Mouse (Mus musculus) left cerebral cortex, adult 8-10 months (tissue): ENCODE results near the gene Htra1. TPM values are rescaled to one million over a fixed set of nuclear protein-coding genes. Genes with fewer than 3 reads are reported as not detected.

Experiments
- DNase-seq, 2 experiments: peaks; one replicate each; pipeline ENCODE4 v3.0.0; 2022; ENCODE audit warnings: low spot score in 2 of 2
- total RNA-seq, 4 experiments: library from RNA; stranded (reverse); gene quantifications; 2 replicates each; pipeline ENCODE4 v1.2.4; 2022

Gene Htra1
- total RNA-seq, 4 experiments from 2014 or later: 156 to 180 (median 161) TPM

DNA sequence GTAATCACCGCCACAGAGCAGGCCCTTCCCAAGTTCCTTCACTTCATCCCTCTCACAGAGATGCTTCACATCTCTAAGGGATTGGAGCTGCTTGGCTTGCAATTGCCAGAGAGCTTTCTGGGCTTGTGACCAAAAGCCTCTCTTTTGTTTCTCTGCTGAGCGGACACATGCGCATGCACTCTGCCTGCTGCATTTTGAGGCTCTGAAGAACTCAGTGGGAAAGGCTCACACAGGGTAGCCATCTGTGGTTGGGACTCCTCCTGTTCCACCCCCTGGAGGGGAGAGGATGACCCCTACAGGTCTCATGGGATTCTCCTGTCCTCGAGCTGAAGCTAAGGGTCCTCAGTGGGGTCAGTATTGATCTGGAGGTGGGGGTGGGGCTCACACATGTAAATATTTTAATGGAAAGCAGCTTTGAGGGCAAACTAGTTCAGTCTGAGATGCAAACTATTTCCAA is 30.0 kb downstream of the Htra1 start:
- peak in 1 of 2 experiments; percentile 55 for DNase-seq

DNA sequence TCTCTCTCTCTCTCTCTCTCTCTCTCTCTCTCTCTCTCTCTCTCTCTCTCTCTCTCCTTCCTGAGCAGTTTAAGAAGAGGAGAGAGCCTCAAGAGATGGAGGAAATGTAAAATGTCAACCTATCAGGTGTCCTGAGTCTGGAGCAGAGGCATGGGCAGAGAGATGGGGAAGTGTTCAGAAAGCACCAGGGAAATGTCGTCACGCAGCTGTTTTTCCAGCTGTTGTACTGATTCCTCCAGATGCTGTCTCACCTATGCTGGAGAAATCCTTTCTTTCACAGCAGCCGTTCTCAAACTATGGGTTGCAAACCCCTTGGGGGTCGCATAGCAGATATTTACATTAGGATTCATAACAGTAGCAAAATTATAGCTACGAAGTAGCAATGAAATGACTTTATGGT is 30.5 kb downstream of the Htra1 start:
- no peak for DNase-seq

DNA sequence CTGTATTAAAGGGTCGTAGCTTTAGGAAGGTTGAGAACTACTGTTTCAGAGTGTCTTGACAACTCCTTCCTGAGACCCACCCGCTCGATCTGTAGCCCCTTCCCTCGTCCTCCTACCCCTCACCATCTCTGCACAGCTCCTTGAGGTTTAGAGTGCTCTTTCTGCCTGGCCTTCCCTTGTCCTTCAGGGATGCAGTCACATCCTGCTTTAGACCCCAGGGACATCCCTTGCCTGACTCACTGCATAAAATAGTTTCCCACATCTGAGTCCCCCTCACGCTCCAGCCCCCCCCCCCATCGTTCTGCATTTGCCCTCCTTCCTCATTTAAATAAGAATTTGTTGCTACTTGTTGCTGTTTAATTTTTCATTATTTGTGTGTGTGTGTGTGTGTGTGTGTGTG is 31.0 kb downstream of the Htra1 start:
- no peak for DNase-seq

DNA sequence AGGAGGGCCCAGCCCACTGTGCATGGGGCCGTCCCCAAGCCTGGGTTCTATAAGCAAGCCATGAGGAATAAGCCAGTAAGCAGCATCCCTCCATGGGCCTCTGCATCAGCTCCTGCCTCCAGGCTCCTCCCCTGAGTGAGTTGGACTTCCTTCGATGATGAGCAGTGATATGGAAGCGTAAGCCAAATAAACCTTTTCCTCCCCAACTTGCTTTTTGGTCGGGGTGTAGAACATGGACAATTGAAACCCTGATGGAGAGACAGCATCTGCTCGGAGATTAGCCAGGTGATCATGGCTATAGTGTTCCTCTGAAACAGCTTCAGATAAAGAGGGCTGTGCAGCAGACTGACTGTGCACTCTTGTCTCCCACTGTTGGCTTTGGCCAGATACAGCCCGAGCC is 32.0 kb downstream of the Htra1 start:
- no peak for DNase-seq

DNA sequence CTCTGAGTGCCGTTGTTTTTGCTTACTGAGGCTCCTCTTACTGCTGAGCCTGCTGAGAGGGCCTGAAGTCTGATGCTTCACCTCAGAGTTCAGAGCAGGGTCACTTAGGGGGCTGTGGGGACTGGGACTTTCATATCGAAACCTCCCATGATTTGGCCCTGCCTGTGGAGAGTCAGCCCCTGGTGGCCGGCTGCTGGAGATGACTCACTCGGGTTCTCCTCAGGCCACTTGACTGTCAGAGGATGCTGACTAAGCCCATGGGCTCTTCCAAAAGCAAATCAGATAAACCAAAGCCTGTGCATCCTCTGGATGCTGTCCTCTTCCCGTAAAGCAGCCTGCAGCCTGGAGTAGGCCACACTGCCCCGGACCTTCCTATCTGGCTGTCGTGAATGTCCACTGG is 32.6 kb downstream of the Htra1 start:
- DNase-seq: no peak

DNA sequence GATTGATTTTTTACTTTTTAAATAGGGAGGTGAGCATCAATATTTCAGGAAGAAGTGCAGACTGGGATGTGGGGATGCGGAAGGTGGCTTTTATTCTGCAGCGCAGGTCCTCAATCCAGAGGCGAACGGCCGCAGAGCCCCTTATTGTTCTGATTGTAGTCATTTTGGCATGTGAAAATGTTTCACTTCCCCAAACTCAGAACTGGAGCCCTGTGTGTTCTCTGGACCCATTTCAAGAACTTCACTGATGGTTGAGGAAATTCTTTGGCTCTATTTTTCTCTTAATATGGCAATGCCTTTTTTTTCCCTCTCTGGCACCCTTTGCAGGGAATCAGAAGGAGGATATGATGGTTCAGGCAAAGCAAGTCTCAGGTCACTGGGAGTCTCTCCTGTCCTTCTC is 33.2 kb downstream of the Htra1 start:
- no peak for DNase-seq

DNA sequence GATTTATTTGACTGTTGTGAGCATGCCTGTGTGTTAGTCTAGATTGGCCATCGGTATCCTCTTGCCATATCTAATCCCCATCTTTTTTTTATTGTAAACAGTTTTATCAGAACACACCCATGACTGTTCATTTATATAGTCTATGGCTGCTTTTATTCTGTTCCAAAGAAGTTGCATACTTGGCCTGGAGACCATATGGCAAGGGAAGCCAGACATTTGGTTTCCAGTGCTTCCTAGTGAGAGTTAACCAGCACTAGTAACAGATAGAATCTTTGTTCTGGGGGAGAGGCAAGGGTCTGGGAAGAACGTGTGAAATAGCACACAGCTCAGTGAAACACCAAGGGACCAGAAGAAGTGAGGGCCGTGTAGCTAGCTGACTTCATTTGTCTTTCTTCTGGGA is 33.6 kb downstream of the Htra1 start:
- no peak for DNase-seq

DNA sequence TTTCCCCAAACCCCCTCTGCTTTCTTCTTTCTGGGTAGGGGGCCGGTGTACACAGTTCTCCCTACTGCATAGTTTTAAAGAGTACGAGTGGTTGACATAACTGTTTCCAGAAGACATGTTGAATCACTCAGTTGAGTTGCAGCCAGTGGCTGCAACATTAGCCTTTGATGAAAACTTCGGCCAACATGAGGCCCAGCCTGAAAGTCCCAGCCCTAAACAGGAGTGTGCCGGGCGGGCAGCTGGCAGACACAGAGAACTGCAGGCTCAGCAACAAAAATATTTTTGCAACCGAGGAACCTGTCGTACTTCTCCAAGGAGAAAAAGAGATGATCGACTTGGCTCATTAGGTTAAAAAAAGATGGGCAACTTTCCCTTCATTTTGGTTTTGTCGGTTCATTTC is 36.9 kb downstream of the Htra1 start:
- DNase-seq: no peak

DNA sequence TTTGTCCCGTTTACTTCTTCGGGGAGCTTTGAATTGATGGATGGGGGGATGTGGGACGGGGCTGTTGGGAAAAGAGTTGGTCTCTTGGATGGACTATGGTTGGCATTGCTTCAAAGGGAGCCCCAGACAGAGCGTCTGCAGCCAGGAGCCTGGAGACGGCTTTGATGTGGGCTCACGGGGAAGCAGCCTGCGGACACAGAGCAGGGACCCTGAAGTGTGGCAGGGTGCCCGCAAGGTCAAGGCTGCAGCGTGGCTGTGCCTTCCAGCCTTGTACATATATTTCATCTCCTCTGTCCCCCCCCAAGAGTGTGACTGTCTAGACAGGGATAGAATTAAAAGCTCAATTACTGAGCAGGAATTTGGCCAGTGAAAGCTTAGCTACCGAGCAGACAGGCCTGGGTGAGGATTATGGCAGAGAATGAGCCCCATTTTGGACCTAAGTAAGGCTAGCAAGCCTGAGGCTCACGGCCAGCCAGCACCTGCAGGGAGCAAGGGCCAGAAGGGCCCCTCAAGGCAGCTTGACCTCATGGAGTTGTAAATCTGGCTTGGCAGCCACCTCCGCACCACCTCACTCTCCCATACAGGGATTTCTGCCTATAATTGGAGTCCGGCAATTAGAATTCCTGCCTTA is 40.5 kb downstream of the Htra1 start:
- no peak for DNase-seq

DNA sequence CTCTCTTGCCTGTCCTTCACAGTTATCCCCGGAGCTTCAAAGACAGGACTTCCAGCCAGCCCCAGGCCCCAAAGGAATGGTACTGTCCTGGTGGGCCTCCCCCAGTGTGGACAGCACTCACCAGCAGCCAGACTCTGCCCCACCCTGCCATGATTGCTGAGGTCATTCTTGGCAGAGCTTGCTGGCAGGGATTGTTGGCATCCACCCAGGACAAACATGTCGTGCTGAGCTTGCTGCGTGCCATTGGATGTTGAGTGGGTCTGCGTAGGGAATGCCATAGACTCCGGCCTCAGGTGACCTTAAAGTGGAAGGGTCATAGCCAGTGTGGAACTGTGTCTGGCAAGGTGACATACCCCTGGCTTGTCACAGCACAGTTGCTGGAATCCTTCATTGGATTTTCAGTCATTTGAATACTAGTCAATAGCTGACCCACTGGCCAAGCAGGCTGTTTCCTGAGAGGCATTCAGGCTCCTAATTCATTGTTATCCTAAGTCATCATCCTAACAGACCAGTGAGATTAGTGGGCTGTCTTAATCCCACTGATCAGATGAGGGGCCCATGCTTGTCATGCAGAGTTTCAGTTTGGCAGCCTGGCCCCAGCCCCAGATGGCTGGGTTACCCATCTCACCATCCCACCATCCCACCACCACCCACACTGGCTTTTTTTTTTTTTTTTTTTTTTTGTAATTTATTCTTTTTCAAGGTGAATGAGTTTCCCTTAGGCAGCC is 42.0 kb downstream of the Htra1 start:
- DNase-seq: peak; percentile 52 to 68

DNA sequence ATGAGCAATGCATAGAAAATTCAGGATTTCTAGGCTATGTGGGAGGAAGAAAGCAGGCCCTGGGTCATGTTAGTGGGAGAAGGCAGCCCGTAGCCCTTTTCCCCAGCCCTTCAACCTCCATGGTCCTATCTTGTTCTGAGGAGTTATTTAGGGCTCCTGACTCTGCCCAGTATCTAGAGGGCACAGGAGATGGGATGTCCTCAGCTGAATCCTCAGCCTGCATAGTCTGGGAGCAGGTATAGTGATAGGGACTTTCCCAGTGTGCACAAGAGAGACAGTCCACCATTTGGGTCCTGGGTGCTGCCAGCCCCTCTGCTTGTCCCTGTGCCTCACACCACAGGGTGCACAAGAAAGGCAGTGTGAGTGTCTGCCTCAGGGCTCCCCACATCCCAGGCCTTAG is 42.6 kb downstream of the Htra1 start:
- no peak for DNase-seq

DNA sequence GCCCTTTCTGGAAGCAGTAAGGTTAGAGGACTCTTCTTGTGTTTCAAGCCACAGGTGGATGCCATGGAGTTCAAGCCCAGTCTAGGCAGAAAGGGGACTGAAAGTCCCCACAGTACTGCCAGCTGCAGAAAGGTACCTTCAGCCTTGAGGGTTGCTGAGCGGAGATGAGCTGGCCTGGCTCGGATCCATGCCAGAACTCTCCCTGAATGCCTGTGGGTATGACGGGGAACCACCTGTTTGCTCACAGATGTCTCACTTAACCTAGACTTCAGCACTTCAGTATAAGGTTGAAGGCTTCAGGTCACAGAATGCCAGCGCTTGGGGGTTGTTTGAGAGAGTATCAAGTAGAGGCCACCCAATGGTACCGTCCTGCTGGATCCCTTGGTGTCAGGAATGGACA is 44.2 kb downstream of the Htra1 start:
- no peak for DNase-seq

DNA sequence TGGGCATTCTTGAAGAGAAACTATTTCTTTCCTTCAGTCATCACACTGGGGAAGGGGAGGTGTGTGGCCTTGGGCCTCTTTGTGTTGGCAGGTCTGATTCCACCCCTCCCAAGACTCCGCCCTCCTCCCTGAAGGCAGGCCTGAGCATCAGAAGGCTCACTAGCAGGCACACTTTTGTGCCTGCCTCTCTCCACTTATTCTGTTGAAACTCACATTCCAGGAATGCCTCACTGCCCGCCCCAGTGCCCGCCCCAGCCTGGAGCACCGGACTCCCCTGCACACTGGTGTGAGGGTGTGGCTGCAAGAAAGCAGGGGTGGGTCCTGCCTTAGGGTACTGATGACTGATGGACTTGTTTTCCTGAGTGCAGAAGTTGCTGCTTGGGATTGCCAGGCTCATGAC is 46.5 kb downstream of the Htra1 start:
- DNase-seq: no peak

DNA sequence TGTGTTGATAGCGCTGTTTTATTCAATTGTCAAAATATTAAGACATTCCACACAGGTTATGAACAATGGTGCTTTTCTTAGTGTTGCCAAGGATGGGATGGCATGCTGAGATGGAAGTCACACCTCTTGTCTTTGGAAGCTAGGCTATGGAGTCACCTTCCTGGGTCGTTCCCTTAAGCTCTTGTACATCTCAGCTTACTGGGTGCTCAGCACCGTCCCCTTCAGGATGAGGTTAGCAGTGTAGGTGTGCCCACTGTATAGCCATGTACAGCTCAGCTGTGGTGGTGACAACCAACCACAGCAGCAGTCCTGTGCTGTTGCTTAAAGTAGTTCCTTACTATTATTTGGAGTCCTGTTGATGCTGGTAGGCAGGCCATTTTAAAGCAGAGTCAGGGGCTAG is 47.0 kb downstream of the Htra1 start:
- DNase-seq: no peak

DNA sequence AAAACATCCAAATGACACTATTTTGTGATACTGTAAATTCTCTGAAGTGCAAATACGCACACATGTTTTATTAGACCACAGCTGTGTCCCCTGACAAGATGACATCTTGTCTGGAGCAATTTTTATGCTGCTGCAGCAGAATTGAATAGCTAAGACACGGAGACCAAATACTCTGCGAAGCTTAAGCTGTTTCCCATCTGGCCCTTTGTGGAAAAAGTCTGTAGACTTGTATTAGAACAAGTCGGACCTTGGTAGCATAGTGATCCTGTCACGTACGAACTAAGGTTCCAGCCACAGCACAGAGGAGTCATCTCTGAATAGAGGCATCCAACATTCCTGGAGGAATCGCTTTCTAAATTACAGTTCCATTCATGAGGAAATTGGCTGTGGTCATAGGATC is 48.4 kb downstream of the Htra1 start:
- DNase-seq: no peak

DNA sequence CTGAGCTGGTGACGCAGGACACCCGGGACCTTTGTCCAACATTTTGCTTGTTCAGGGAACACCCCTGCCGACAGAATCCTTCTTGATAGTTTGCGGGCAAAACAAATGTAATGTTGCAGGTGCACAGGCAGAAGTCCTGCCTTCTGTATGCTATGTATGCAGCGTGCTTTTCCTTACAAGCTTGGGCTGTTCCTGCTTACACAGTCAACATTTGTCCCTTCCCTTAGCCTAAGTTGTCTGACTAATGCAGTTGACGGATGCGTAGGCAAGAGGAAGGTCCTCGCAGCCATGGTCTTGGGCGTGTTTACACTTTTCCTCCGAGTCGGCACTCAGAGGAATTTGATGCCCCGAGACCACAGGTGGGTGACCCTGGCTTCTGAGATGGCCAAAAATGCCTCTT is 49.3 kb downstream of the Htra1 start:
- DNase-seq: no peak

DNA sequence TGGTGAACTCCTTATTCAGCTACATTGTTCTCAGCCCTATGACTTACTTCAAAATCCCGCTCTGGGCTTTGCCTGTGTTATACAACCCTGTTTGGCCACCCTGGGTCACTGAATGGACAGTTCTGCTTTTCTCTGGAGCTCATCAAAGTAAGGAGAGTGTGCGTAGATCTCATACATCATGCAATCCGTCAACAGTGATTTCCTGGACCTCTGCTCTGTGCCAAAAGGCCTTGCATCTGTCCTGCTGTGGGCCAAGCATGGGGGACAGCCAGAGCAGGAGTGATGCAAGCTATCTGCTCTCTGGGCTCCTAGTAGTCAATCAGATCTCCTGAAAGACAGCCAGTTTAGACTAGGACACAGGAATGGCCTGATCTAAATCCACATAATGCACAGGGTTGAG is 49.8 kb downstream of the Htra1 start:
- no peak for DNase-seq

DNA sequence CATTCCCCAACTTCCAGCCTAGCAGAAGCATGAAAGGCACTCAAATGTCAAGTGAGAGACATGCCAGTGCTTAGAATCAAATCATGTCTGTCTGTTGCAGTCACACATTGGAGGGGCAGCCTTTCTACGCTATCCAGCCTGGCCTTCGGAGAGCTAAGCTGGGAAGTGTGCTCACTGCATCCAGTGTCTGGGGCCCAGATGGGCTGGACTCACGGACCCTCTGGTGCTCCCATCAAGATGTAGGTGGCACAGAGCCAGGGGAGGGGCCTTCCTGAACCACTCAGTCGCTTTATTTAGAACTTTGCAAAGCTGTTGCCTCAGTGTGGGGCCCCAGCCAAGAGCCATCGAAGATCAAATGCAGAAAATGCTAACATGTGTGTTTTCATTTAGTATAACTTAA is 52.2 kb downstream of the Htra1 start:
- no peak for DNase-seq

DNA sequence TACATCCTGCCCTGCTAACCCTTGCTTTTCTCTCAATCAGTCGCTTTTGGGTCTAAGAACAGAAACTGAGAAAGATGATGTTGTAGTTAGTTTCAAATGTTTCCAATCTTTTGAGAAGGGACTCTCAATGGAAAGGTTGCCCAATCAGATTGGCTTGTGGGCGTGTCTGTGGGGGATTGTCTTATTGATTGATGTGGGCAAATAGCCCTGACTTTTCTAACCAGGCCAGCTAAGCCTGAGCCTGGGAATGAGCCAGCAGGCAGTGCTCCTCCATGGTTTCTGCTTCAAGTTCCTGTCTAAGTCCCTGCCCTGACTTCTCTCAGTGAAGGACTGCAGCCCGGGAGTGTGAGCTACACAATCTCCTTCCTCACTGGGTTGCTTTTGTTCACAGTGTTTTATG is 53.5 kb downstream of the Htra1 start:
- no peak for DNase-seq

DNA sequence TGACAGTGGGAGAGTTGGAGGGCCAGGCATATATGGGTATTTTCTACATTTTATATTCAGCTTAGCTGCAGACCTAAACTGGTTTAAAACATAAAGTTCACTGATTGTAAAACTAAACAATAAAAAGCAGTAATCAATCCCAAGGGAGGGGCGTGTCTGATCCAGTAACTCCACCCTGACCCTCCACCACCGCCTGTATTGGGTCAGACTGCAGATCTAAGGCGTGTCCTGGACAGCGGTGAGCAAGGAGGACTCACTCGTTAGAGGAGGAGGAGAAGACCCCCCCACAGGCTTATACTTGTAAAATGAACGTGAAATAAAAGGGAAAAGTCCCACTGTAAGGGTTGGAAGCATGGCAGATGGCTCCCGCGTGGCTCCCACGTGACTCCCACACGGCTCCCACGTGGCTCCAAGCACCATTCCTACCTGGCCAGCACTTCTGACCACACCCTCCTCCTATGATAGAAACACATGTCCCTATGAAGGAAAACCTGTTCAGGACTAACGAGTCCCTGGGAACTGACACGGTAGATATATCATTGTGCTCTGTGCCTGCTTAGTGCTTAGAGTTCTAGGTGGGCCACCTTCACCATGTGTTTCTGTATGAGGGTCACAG is 55.4 kb downstream of the Htra1 start:
- DNase-seq: no peak

DNA sequence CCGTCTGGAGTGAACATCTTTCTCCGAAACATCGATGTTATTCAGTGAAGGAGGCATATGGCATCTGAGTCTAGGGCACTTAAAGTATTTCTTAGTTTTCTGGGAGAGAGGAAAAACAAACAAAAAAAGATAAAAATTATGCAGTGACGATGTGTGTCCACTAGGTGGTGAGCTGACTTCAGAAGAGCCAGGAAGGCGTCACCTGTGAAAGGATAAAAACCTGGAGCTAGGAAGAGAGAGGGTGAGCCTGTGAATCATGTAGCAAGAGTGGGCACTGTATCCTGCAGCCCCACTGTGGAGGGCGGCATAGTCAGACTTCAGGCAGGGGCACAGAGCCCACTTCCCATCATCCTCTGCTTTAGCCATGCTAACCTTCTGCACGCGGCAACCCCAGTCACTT is 58.0 kb downstream of the Htra1 start:
- no peak for DNase-seq

DNA sequence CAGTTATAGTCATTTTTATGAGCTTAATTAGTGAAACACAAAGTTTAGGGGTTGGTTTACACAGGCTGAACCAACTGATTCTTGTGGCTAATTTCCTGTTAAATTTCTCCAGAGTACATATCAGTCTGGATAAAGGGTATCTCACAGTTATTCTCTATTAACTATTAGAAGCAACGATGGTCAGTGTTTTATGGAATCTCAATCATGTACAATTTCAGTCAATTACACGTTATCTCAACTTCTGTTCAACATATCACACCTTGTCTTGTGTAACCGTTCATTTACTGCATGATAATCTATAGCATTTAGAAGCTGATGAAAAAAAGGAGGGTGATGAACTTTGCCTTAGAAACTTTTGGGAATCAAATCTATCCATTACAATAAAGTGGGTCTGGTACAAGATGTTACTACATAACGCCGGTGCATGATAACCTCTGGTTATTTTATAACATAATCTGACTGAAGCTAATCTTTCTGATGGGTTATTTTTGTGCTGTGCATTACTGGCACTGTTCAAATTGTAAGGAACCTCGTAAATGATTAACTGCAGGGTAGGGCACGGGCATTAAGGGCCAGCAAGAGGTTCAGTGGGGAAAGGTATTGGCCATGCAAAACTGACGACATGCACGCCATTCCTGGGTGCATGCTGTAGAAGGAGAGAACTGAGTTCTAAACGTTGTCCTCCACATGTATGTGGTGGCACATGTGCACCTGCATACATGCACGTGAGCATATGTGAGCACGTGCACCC is 66.2 kb downstream of the Htra1 start:
- DNase-seq: no peak
